Mouse (Mus musculus) bone marrow, adult 2 months (tissue): ENCODE data around the gene Olfr988. TPM values are rescaled to one million over a fixed set of nuclear protein-coding genes. Genes with fewer than 3 reads are reported as not detected.
"Not testable (repeated sequence)": the region's sequence is repeated elsewhere in the genome, so short reads cannot be mapped to it uniquely, and the experiment has no call there.

Experiments
- H3K27ac ChIP-seq: fragments of 200-500 bp; 2 replicates; pipeline ENCODE4 v1.5.1; 2012; ENCODE audit warnings: low read depth, mild to moderate bottlenecking, control low read depth, inconsistent platforms, low read length; ENCODE audit not compliant: control insufficient read depth, poor library complexity, insufficient read depth
- H3K4me1 ChIP-seq: fragments of 200-500 bp; 2 replicates; pipeline ENCODE4 v1.6.1; 2011; ENCODE audit warnings: low read length; ENCODE audit not compliant: control insufficient read depth, insufficient read depth
- H3K4me3 ChIP-seq: fragments of 200-500 bp; replicated peaks from 2 replicates; pipeline ENCODE3; 2011; ENCODE audit warnings: mild to moderate bottlenecking, low read depth, low read length, control low read depth; ENCODE audit not compliant: control insufficient read depth
- CTCF ChIP-seq: fragments of 200-500 bp; IDR thresholded peaks from 2 replicates; pipeline ENCODE4 v1.5.1; 2011; ENCODE audit warnings: low read length, control low read depth; ENCODE audit not compliant: control insufficient read depth, insufficient read depth
- POLR2A ChIP-seq: fragments of 200-500 bp; IDR thresholded peaks from 2 replicates; pipeline ENCODE4 v1.6.1; 2011; ENCODE audit warnings: low read depth, mild to moderate bottlenecking, control low read depth, low read length, borderline replicate concordance; ENCODE audit not compliant: control insufficient read depth
- WGBS: fragments of 180-500 bp; shearing (Covaris S2); methylation state at CpG from one replicate; pipeline ENCODE4 v1.1.7; 2018; 5-methylcytosine and 5-hydroxymethylcytosine counted together
- polyA plus RNA-seq: library from polyadenylated mRNA; stranded (reverse); fragments of >200 nt; gene quantifications from 2 replicates; pipeline ENCODE4 v1.2.4, GENCODE M21; 2011; ENCODE audit warnings: low replicate concordance; ENCODE audit not compliant: missing spikeins, insufficient read depth, insufficient read length

Gene Olfr988
- not detected in 2 replicates for polyA plus RNA-seq

- not testable (repeated sequence) for H3K4me3 ChIP-seq, H3K4me1 ChIP-seq, H3K27ac ChIP-seq
These were observed at the start of gene Olfr988 for GRCm38 (mm10) chr2:85363127-85363526. TSS of gene Olfr988 (minus strand) at chr2:85363227.

DNA sequence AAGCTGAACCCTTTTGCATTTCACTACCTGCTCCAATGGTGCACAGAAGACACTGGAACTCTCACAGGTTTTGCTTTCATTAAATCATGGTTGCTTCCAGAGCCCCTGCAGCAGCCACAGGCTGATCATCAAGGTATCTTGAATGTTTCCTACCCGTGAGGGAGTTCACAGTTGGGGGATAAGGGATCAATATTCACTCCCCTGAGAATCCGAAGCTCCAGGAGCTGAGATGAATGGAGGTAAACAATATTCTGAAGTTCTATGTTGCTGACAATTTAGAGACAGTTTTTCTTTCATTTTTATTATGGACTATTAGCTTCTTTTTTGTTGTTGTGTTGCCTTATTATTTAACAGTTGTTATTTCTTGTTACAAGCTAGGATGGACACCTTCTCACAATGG lies 46.3 kb upstream of the Olfr988 start, which contains the start of gene Olfr992:
TSS of gene Olfr992 (minus strand) at position 101 of the 400 bp plus-strand sequence.
- Histone ChIP-seq H3K4me3 (no peak within 1 kb of the TSS), H3K4me1 (no peaks in the 10 kb centered on the region), H3K27ac (no peak within 1 kb of the TSS)
- TF ChIP-seq POLR2A = no peak
- TF ChIP-seq CTCF = no peak
- WGBS = 52% methylated on average over 2 of the region's 2 CpGs

- TF ChIP-seq CTCF = no peak
- no peak for TF ChIP-seq POLR2A
- WGBS = 48% methylated on average over 7 of the region's 7 CpGs
- Histone ChIP-seq H3K27ac (no peak overlapping the region), H3K4me3 (no peak overlapping the region), H3K4me1 (no peaks in the 10 kb centered on the region)
These were observed 23.1 kb downstream of the Olfr988 start for GRCm38 (mm10) chr2:85339972-85340371.

GRCm38 (mm10) chr2:85339215-85339614 lies 23.8 kb downstream of the Olfr988 start, which contains the start of gene Olfr987:
TSS of gene Olfr987 (minus strand) at chr2:85339315.
- H3K4me1 ChIP-seq, H3K4me3 ChIP-seq, H3K27ac ChIP-seq: not testable (repeated sequence)

DNA sequence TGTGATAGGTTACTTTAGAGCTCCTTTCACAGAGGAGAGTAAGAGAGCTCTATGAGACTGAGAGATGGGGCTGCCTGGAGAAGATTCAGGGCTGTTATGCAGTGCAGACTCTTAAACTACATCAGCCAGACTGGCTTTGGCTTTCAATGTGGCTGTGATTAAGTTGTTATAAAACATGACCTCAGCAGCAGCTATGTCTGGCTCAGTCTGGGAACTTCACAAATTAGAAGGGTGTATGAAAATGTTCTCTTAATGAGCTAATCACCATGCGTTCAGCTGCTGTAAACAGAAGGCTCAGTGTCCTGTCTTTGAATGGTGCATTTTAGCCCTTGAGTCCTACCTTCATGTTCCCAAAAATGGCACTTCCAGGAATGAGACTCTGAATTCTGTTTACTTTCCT lies 43.9 kb downstream of the Olfr988 start:
- TF ChIP-seq CTCF (no peak), POLR2A (no peak)
- Histone ChIP-seq H3K4me1 (no peaks in the 10 kb centered on the region), H3K4me3 (no peak overlapping the region), H3K27ac (no peak overlapping the region)
- WGBS = 77% methylated on average over 1 of the region's 1 CpGs

Other genes starting within 250 kb of the Olfr988 start
- gene Aplnr, start 227.0 kb downstream of the Olfr988 start, polyA plus RNA-seq = 0.99 and 5.1 TPM in 2 replicates
- not detected in 2 replicates for gene Lrrc55, start 166.0 kb downstream of the Olfr988 start, polyA plus RNA-seq
- not detected in 2 replicates for gene Olfr987, start 23.9 kb downstream of the Olfr988 start, polyA plus RNA-seq
- gene Olfr992, start 46.2 kb upstream of the Olfr988 start, polyA plus RNA-seq = not detected in 2 replicates
- gene Olfr993, start 51.6 kb upstream of the Olfr988 start, polyA plus RNA-seq = not detected in 2 replicates
- not detected in 2 replicates for gene Olfr994, start 73.2 kb upstream of the Olfr988 start, polyA plus RNA-seq
- gene Olfr995, start 80.4 kb upstream of the Olfr988 start, polyA plus RNA-seq = not detected in 2 replicates
- not detected in 2 replicates for gene 4833423E24Rik, start 155.8 kb upstream of the Olfr988 start, polyA plus RNA-seq
- gene Olfr996, start 216.0 kb upstream of the Olfr988 start, polyA plus RNA-seq = not detected in 2 replicates
- gene Olfr998, start 225.7 kb upstream of the Olfr988 start, polyA plus RNA-seq = not detected in 2 replicates
- not detected in 2 replicates for gene Olfr1000, start 248.7 kb upstream of the Olfr988 start, polyA plus RNA-seq